1 mouse cellular context compared by ENCODE assay signal in genomic region chr2:121141216-121142035, GRCm38 (mm10).
A peak's percentile ranks its signal among the peaks of the same experiment; 100 is the strongest.
TF ChIP-seq lines count a peak whose summit lies in the region.

No protein-coding gene starts in this region.

TF ChIP-seq in CH12.LX, 34 proteins besides CTCF, POLR2A, EP300 and RAD21 (continued from another document):
- TF ChIP-seq ZNF384 (IDR thresholded peaks at IDR 0.05; ENCODE audit: low read depth, low read length): peak; percentile 49
